Mouse (Mus musculus) T-helper 2 cell (primary cell): ENCODE data around the gene Cd200.

Experiments used
- in situ Hi-C: fragments of 300-600 bp; cut with MboI, MseI; formaldehyde crosslinking; loops from one replicate; pipeline ENCODE4 v1.15.1; 2025; ENCODE audit warnings: high pct_unique_total_duplicates

The Cd200 gene

GRCm38 (mm10) chr16:45344879-45345278 is 64.0 kb downstream of the Cd200 start:
- in situ Hi-C loops, result no loop called here

- in situ Hi-C loops, result loop anchor here (5.0 kb wide), 2 partner anchors 49 to 66 kb away; no protein-coding TSS in a partner anchor
Observed at GRCm38 (mm10) chr16:45336478-45336877, 72.4 kb downstream of the Cd200 start.

GRCm38 (mm10) chr16:45334891-45335290 is 74.0 kb downstream of the Cd200 start:
- in situ Hi-C loops, result loop anchor here (5.0 kb wide), 2 partner anchors 48 to 67 kb away; no protein-coding TSS in a partner anchor

- in situ Hi-C loops, result no loop called here
Observed at GRCm38 (mm10) chr16:45334376-45334765, 74.5 kb downstream of the Cd200 start.

- in situ Hi-C loops, result no loop called here
Observed at GRCm38 (mm10) chr16:45333678-45334375, 75.0 kb downstream of the Cd200 start.

- in situ Hi-C loops, result no loop called here
Observed at GRCm38 (mm10) chr16:45332591-45332990, 76.3 kb downstream of the Cd200 start.
